Mouse (Mus musculus): ENCODE results near the gene Tmem108. TPM values are rescaled to one million over a fixed set of nuclear protein-coding genes. Genes with fewer than 3 reads are reported as not detected.

The Tmem108 gene
- total RNA-seq, 2 experiments from 2014 or later = 41.6 to 43.7 TPM

GRCm38 (mm10) chr9:103726751-103727462 lies 34.7 kb downstream of the Tmem108 start:
- DNase-seq (ENCODE audit: extremely low spot score in 1 of 2, low spot score in 2 of 2) = peak in 1 of 2 experiments; percentile 27
- intact Hi-C loops (cut with DNase I) = no loop called here

- no peak for DNase-seq (ENCODE audit: extremely low spot score in 1 of 2, low spot score in 2 of 2)
- intact Hi-C loops (cut with DNase I) = no loop called here
These were observed 36.1 kb downstream of the Tmem108 start for GRCm38 (mm10) chr9:103725497-103725896.

- no peak for DNase-seq (ENCODE audit: extremely low spot score in 1 of 2, low spot score in 2 of 2)
- intact Hi-C loops (cut with DNase I) = no loop called here
These were observed 40.2 kb downstream of the Tmem108 start for GRCm38 (mm10) chr9:103721486-103721885.

- intact Hi-C loops (cut with DNase I) = no loop called here
- no peak for DNase-seq (ENCODE audit: extremely low spot score in 1 of 2, low spot score in 2 of 2)
These were observed 40.6 kb downstream of the Tmem108 start for GRCm38 (mm10) chr9:103721081-103721480.

- intact Hi-C loops (cut with DNase I) = no loop called here
- DNase-seq (ENCODE audit: extremely low spot score in 1 of 2, low spot score in 2 of 2) = no peak
These were observed 41.6 kb downstream of the Tmem108 start for GRCm38 (mm10) chr9:103720021-103720420.

- intact Hi-C loops (cut with DNase I) = no loop called here
- DNase-seq (ENCODE audit: extremely low spot score in 1 of 2, low spot score in 2 of 2) = peak in 1 of 2 experiments; percentile 6
These were observed 45.6 kb downstream of the Tmem108 start for GRCm38 (mm10) chr9:103716002-103716401.

- peak in 1 of 2 experiments; percentile 3 for DNase-seq (ENCODE audit: extremely low spot score in 1 of 2, low spot score in 2 of 2)
- intact Hi-C loops (cut with DNase I) = no loop called here
These were observed 46.3 kb downstream of the Tmem108 start for GRCm38 (mm10) chr9:103715352-103715751.

GRCm38 (mm10) chr9:103713230-103713629 lies 48.4 kb downstream of the Tmem108 start:
- peak in 1 of 2 experiments; percentile 12 for DNase-seq (ENCODE audit: extremely low spot score in 1 of 2, low spot score in 2 of 2)
- intact Hi-C loops (cut with DNase I) = no loop called here

- peak in 1 of 2 experiments; percentile 5 for DNase-seq (ENCODE audit: extremely low spot score in 1 of 2, low spot score in 2 of 2)
- intact Hi-C loops (cut with DNase I) = no loop called here
These were observed 48.9 kb downstream of the Tmem108 start for GRCm38 (mm10) chr9:103712711-103713110.

- intact Hi-C loops (cut with DNase I) = no loop called here
These were observed 51.9 kb downstream of the Tmem108 start for GRCm38 (mm10) chr9:103709694-103710093.

GRCm38 (mm10) chr9:103708514-103709173 lies 53.0 kb downstream of the Tmem108 start:
- intact Hi-C loops (cut with DNase I) = no loop called here
- no peak for DNase-seq (ENCODE audit: extremely low spot score in 1 of 2, low spot score in 2 of 2)

More at GRCm38 (mm10) chr9:103709694-103710093, 51.9 kb downstream of the Tmem108 start:
- no peak for DNase-seq (ENCODE audit: extremely low spot score in 1 of 2, low spot score in 2 of 2)

- intact Hi-C loops (cut with DNase I) = no loop called here
- no peak for DNase-seq (ENCODE audit: extremely low spot score in 1 of 2, low spot score in 2 of 2)
These were observed 53.8 kb downstream of the Tmem108 start for GRCm38 (mm10) chr9:103707857-103708256.

- DNase-seq (ENCODE audit: extremely low spot score in 1 of 2, low spot score in 2 of 2) = no peak
- intact Hi-C loops (cut with DNase I) = no loop called here
These were observed 54.4 kb downstream of the Tmem108 start for GRCm38 (mm10) chr9:103707000-103707790.

- no peak for DNase-seq (ENCODE audit: extremely low spot score in 1 of 2, low spot score in 2 of 2)
- intact Hi-C loops (cut with DNase I) = no loop called here
These were observed 55.9 kb downstream of the Tmem108 start for GRCm38 (mm10) chr9:103705717-103706116.

GRCm38 (mm10) chr9:103703014-103703413 lies 58.6 kb downstream of the Tmem108 start:
- intact Hi-C loops (cut with DNase I) = no loop called here
- DNase-seq (ENCODE audit: extremely low spot score in 1 of 2, low spot score in 2 of 2) = no peak

- intact Hi-C loops (cut with DNase I) = no loop called here
- DNase-seq (ENCODE audit: extremely low spot score in 1 of 2, low spot score in 2 of 2) = no peak
These were observed 59.2 kb downstream of the Tmem108 start for GRCm38 (mm10) chr9:103702452-103702851.

- intact Hi-C loops (cut with DNase I) = no loop called here
- DNase-seq (ENCODE audit: extremely low spot score in 1 of 2, low spot score in 2 of 2) = no peak
These were observed 60.2 kb downstream of the Tmem108 start for GRCm38 (mm10) chr9:103701448-103701847.

GRCm38 (mm10) chr9:103700240-103700639 lies 61.4 kb downstream of the Tmem108 start:
- peak in 1 of 2 experiments; percentile 31 for DNase-seq (ENCODE audit: extremely low spot score in 1 of 2, low spot score in 2 of 2)
- intact Hi-C loops (cut with DNase I) = no loop called here

- DNase-seq (ENCODE audit: extremely low spot score in 1 of 2, low spot score in 2 of 2) = peak in 1 of 2 experiments; percentile 36
- intact Hi-C loops (cut with DNase I) = no loop called here
These were observed 64.7 kb downstream of the Tmem108 start for GRCm38 (mm10) chr9:103696967-103697366.

Measured in left cerebral cortex, postnatal 10 days (tissue).